27 mouse cellular contexts compared by ENCODE assay signal in the genomic region with DNA sequence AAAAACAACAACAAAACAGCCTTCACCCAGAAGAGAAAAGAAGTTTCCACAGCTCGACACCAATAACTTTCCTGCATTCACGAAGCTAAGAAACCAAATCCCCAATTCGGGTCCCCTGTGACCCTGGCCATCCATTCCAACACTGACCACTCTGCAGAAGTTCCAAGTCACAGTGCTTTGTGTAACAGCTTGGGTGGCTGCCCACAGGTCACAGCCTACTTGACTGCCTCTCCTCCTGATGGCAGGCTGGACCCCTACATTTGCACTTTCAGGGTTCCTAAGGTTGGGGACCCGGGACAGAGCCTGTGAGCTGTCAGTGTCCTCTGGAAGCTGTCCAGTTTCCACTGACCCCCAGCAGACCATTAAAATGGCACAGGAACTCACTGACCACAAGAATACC. TPM values are rescaled to one million over a fixed set of nuclear protein-coding genes. Genes with fewer than 3 reads are reported as not detected.
A peak's percentile ranks its signal among the peaks of the same experiment; 100 is the strongest.
DNase-seq lines count a peak whose midpoint lies in the region; ATAC-seq and TF ChIP-seq lines count a peak whose summit lies in the region.
"Had no signal": no experiment of that assay in that cellular context is flagged by ENCODE, and none has a peak within 500 bp of the region (broad histone marks: within the 10 kb centered on the region; RNA-seq: fewer than 3 reads in every experiment).

No protein-coding gene starts in this region.

- no peak for TF ChIP-seq CTCF in kidney, adult 2 months (conservative IDR thresholded peaks at IDR 0.05; ENCODE audit: insufficient read depth, insufficient read length, low read depth, low read length)

- H3K9me3 ChIP-seq in kidney, embryonic 14.5 days (ENCODE audit: control insufficient read depth, low read length), result no peaks in the 10 kb centered on the region
- no peaks in the 10 kb centered on the region for H3K9me3 ChIP-seq in midbrain, embryonic 11.5 days (ENCODE audit: control insufficient read depth, low read length)
- H3K9me3 ChIP-seq in midbrain, embryonic 16.5 days (replicated peaks; ENCODE audit: control insufficient read depth, low read length, poor library complexity, severe bottlenecking), result no peaks in the 10 kb centered on the region
- H3K9me3 ChIP-seq: forebrain, embryonic 10.5 days; forebrain, embryonic 13.5 days; G1E; heart, embryonic 10.5 days; heart, embryonic 13.5 days had no signal

- H3K4me3 ChIP-seq in kidney, adult 2 months (ENCODE audit: insufficient read depth, low read depth, low read length), result no peak overlapping the region
- no peak overlapping the region for H3K4me3 ChIP-seq in kidney, embryonic 14.5 days (ENCODE audit: low read length)
- H3K4me3 ChIP-seq in midbrain, embryonic 11.5 days (ENCODE audit: low read depth, low read length), result no peak overlapping the region
- no peak overlapping the region for H3K4me3 ChIP-seq in midbrain, embryonic 16.5 days (ENCODE audit: low read depth, low read length)
- H3K4me3 ChIP-seq: forebrain, embryonic 10.5 days; forebrain, embryonic 13.5 days; heart, adult 2 months; heart, embryonic 10.5 days; heart, embryonic 13.5 days had no signal

- no peak for ATAC-seq in kidney, embryonic 14.5 days (ENCODE audit: low FRiP score, low TSS enrichment)
- no peak for ATAC-seq in midbrain, embryonic 11.5 days (ENCODE audit: low FRiP score)
- no peak for ATAC-seq in midbrain, embryonic 16.5 days
- ATAC-seq: forebrain, embryonic 13.5 days; forebrain, embryonic 16.5 days; hindbrain, postnatal 0 days; inflammation-experienced regulatory T-cells, adult 6 months; Patski had no signal

- no peak overlapping the region for H3K9ac ChIP-seq in kidney, embryonic 14.5 days (ENCODE audit: low read depth, low read length)
- no peak overlapping the region for H3K9ac ChIP-seq in midbrain, embryonic 11.5 days (ENCODE audit: low read length)
- H3K9ac ChIP-seq in midbrain, embryonic 16.5 days (ENCODE audit: low read depth, low read length), result no peak overlapping the region
- H3K9ac ChIP-seq: forebrain, embryonic 13.5 days; heart, embryonic 13.5 days; hindbrain, embryonic 14.5 days had no signal

- H3K4me2 ChIP-seq in kidney, embryonic 14.5 days (replicated peaks; ENCODE audit: low read depth, low read length), result no peak overlapping the region
- H3K4me2 ChIP-seq in midbrain, embryonic 11.5 days, result no peak overlapping the region
- no peak overlapping the region for H3K4me2 ChIP-seq in midbrain, embryonic 16.5 days (ENCODE audit: low read length)
- H3K4me2 ChIP-seq: forebrain, embryonic 13.5 days; heart, embryonic 13.5 days; hindbrain, embryonic 14.5 days had no signal

- 65% methylated on average over 4 of the region's 4 CpGs for WGBS in kidney, adult 2 months
- WGBS in kidney, embryonic 14.5 days, result 88% methylated on average over 4 of the region's 4 CpGs
- 93% methylated on average over 4 of the region's 4 CpGs for WGBS in midbrain, embryonic 11.5 days
- 92% methylated on average over 4 of the region's 4 CpGs for WGBS in midbrain, embryonic 16.5 days

- TF ChIP-seq POLR2A in kidney, adult 2 months (IDR thresholded peaks at IDR 0.05; ENCODE audit: low read depth, low read length), result no peak

- H3K27ac ChIP-seq in kidney, adult 2 months (ENCODE audit: insufficient read depth, low read depth, low read length), result peak overlapping the region; percentile 0; the same call in 1 of the 2 replicates
- H3K27ac ChIP-seq in kidney, embryonic 14.5 days (ENCODE audit: low read depth, low read length), result no peak overlapping the region
- no peak overlapping the region for H3K27ac ChIP-seq in midbrain, embryonic 11.5 days (ENCODE audit: low read depth, low read length)
- H3K27ac ChIP-seq in midbrain, embryonic 16.5 days (ENCODE audit: low read length), result no peak overlapping the region
- H3K27ac ChIP-seq: forebrain, embryonic 10.5 days; forebrain, embryonic 13.5 days; heart, adult 2 months; heart, embryonic 10.5 days; heart, embryonic 13.5 days; hindbrain, embryonic 14.5 days; hindbrain, postnatal 0 days had no signal

- H3K36me3 ChIP-seq in kidney, adult 2 months (ENCODE audit: control insufficient read depth, insufficient read depth, low read length), result no peaks in the 10 kb centered on the region
- peaks cover 79% of the 10 kb centered on the region for H3K36me3 ChIP-seq in kidney, embryonic 14.5 days (ENCODE audit: control insufficient read depth, insufficient read depth, low read length)
- H3K36me3 ChIP-seq in midbrain, embryonic 11.5 days (ENCODE audit: control insufficient read depth, insufficient read depth, low read length), result peaks cover 44% of the 10 kb centered on the region
- H3K36me3 ChIP-seq in midbrain, embryonic 16.5 days (ENCODE audit: control insufficient read depth, insufficient read depth, low read length), result peaks cover 22% of the 10 kb centered on the region

- peak; percentile 47 for DNase-seq in adrenal gland, postnatal 10 days
- no peak for DNase-seq in adrenal gland, adult 18-20 months (ENCODE audit: low spot score in 2 of 2)
- DNase-seq in kidney, adult 2 months, result peak; percentile 57
- DNase-seq in midbrain, embryonic 11.5 days (ENCODE audit: low spot score, missing footprints), result peak; percentile 28
- DNase-seq: adrenal gland, postnatal 36 days; B cell, adult 2 months; cerebellum, adult 18-20 months; cerebellum, adult 9-10 months; cerebellum, postnatal 14 days; gastrocnemius, postnatal 10 days; gastrocnemius, postnatal 36 days; heart, adult 2 months; heart, postnatal 14 days; heart, postnatal 4 days had no signal

- H3K4me1 ChIP-seq in kidney, adult 2 months (ENCODE audit: control insufficient read depth, insufficient read depth, low read length), result no peaks in the 10 kb centered on the region; the same call in 1 of the 2 replicates
- H3K4me1 ChIP-seq in kidney, embryonic 14.5 days (ENCODE audit: control insufficient read depth, insufficient read depth, low read length), result no peaks in the 10 kb centered on the region
- H3K4me1 ChIP-seq in midbrain, embryonic 11.5 days (ENCODE audit: control insufficient read depth, insufficient read depth, low read length), result no peaks in the 10 kb centered on the region
- no peaks in the 10 kb centered on the region for H3K4me1 ChIP-seq in midbrain, embryonic 16.5 days (ENCODE audit: control insufficient read depth, insufficient read depth, low read length)
- H3K4me1 ChIP-seq: forebrain, embryonic 13.5 days had no signal

- H3K27me3 ChIP-seq in kidney, adult 2 months (replicated peaks; ENCODE audit: control insufficient read depth, insufficient read depth, low read length), result no peaks in the 10 kb centered on the region
- no peaks in the 10 kb centered on the region for H3K27me3 ChIP-seq in kidney, embryonic 14.5 days (ENCODE audit: control insufficient read depth, insufficient read depth, low read length)
- H3K27me3 ChIP-seq in midbrain, embryonic 11.5 days (ENCODE audit: control insufficient read depth, insufficient read depth, low read length), result no peaks in the 10 kb centered on the region
- no peaks in the 10 kb centered on the region for H3K27me3 ChIP-seq in midbrain, embryonic 16.5 days (ENCODE audit: control insufficient read depth, insufficient read depth, low read depth, low read length)
- H3K27me3 ChIP-seq: CH12.LX; forebrain, embryonic 13.5 days; heart, embryonic 13.5 days; Patski had no signal

RNA-seq across cellular contexts. Expression of a gene that starts 20.8 kb away (rescaled TPM):
- 1 to 10 TPM; 4.8 to 5.7 TPM for total RNA-seq in adrenal gland, postnatal 10 days (2021)
- 1 to 10 TPM; 6.5 to 8.2 TPM for total RNA-seq in adrenal gland, adult 18-20 months (2021)
- polyA plus RNA-seq in kidney, adult 2 months (2012; rRNA removed), result 11.6 and 15.1 TPM in 2 replicates
- polyA plus RNA-seq in kidney, embryonic 14.5 days (2014; fragmentation: Nextera tagmentation; extraction: Ambion mirVana), result 10.4 and 12.0 TPM in 2 replicates
- polyA plus RNA-seq in midbrain, embryonic 11.5 days (2014; fragmentation: Nextera tagmentation; extraction: Ambion mirVana), result 15.1 and 16.3 TPM in 2 replicates
- polyA plus RNA-seq in midbrain, embryonic 16.5 days (2015; fragmentation: Nextera tagmentation; extraction: Ambion mirVana), result 42.0 and 43.0 TPM in 2 replicates
- polyA plus RNA-seq: inflammation-experienced regulatory T-cells, adult 6 months had no signal

RNA-seq across cellular contexts. Expression of a gene that starts 36.1 kb away (rescaled TPM):
- 10 to 100 TPM; 21.5 to 29.6 TPM for total RNA-seq in adrenal gland, postnatal 10 days (2021)
- total RNA-seq in adrenal gland, adult 18-20 months (2021), result 10 to 100 TPM; 24.5 to 25.2 TPM
- polyA plus RNA-seq in kidney, adult 2 months (2012; rRNA removed), result 28.1 and 30.3 TPM in 2 replicates
- 6.3 and 8.2 TPM in 2 replicates for polyA plus RNA-seq in kidney, embryonic 14.5 days (2014; fragmentation: Nextera tagmentation; extraction: Ambion mirVana)
- 13.7 and 15.0 TPM in 2 replicates for polyA plus RNA-seq in midbrain, embryonic 11.5 days (2014; fragmentation: Nextera tagmentation; extraction: Ambion mirVana)
- polyA plus RNA-seq in midbrain, embryonic 16.5 days (2015; fragmentation: Nextera tagmentation; extraction: Ambion mirVana), result 9.2 and 12.6 TPM in 2 replicates

RNA-seq across cellular contexts. Expression of a gene that starts 44.6 kb away (rescaled TPM):
- total RNA-seq in adrenal gland, postnatal 10 days (2021), result 10 to 100 TPM; 83.9 to 89.7 TPM
- 10 to 100 TPM; 42.0 to 73.4 TPM for total RNA-seq in adrenal gland, adult 18-20 months (2021)
- 16.4 and 16.7 TPM in 2 replicates for polyA plus RNA-seq in kidney, adult 2 months (2012; rRNA removed)
- 134 and 147 TPM in 2 replicates for polyA plus RNA-seq in kidney, embryonic 14.5 days (2014; fragmentation: Nextera tagmentation; extraction: Ambion mirVana)
- 168 and 189 TPM in 2 replicates for polyA plus RNA-seq in midbrain, embryonic 11.5 days (2014; fragmentation: Nextera tagmentation; extraction: Ambion mirVana)
- 141 and 142 TPM in 2 replicates for polyA plus RNA-seq in midbrain, embryonic 16.5 days (2015; fragmentation: Nextera tagmentation; extraction: Ambion mirVana)

RNA-seq across cellular contexts. Expression of a gene that starts 52.1 kb away (rescaled TPM):
- 10 to 100 TPM; 35.2 to 38.3 TPM for total RNA-seq in adrenal gland, postnatal 10 days (2021)
- 10 to 100 TPM; 29.6 to 33.1 TPM for total RNA-seq in adrenal gland, adult 18-20 months (2021)
- polyA plus RNA-seq in kidney, adult 2 months (2012; rRNA removed), result 28.7 and 29.7 TPM in 2 replicates
- 37.1 and 73.5 TPM in 2 replicates for polyA plus RNA-seq in kidney, embryonic 14.5 days (2014; fragmentation: Nextera tagmentation; extraction: Ambion mirVana)
- polyA plus RNA-seq in midbrain, embryonic 11.5 days (2014; fragmentation: Nextera tagmentation; extraction: Ambion mirVana), result 63.5 and 69.1 TPM in 2 replicates
- 42.6 and 44.4 TPM in 2 replicates for polyA plus RNA-seq in midbrain, embryonic 16.5 days (2015; fragmentation: Nextera tagmentation; extraction: Ambion mirVana)

Comparison
In these comparisons a context has a peak if more than half of its experiments do, and no peak if none do; other contexts are left out.
1. DNase-seq: peak in adrenal gland, postnatal 10 days (single experiment), kidney, adult 2 months (single experiment) and midbrain, embryonic 11.5 days (single experiment); none in adrenal gland, adult 18-20 months (0 of 2).